Mouse (Mus musculus) regulatory T cell (primary cell): ENCODE measurements at regions not wholly inside any gene's neighbourhood (a gene's known extent, or its start where the extent isn't known, plus 50 kb on each side); places are given as distances from the start of the nearest gene placed in this dataset.

Experiments
- in situ Hi-C: fragments of 300-600 bp; cut with MboI, MseI; formaldehyde crosslinking; loops from one replicate; pipeline ENCODE4 v1.15.1; 2025; ENCODE audit warnings: high pct_unique_total_duplicates

DNA sequence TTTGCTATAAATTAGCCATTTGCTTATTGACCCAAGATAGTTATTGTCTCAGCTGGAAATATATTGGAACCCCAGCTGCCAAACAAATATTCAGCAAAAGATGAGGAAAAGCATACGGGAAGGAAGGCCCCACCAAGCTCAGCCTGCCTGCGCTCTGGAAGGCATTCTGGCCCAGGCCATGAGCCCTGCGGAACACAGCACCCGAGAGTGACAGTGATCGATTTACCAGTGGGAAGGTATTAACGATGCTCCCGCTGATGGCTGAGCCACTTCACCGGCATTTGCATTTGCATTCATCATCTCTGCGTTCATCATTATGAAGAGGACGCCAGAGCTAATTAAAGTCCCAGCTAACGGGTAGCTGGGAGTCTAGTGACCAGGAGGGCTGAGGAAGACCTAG is 174.8 kb downstream of the Irx2 start:
- in situ Hi-C loops = no loop called here

DNA sequence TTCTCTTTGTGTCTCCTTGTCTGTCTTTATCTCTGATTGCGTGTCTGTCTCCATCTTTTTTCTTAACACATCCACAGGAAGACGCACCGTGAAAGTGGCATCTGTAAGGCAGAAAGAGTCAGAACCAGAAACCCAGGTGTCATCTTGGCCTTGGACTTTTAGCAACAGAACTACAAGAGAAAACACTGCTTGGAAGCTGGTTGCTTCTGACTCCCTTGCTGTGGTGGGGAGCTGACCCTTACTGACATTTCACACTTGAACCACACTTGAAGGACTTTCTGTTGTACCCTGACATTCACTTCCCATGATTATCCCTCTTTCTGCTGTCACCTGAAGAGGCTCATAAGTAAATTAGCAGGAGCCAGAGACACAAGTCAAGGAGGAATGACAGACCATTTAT is 180.6 kb downstream of the Irx2 start:
- in situ Hi-C loops = no loop called here

DNA sequence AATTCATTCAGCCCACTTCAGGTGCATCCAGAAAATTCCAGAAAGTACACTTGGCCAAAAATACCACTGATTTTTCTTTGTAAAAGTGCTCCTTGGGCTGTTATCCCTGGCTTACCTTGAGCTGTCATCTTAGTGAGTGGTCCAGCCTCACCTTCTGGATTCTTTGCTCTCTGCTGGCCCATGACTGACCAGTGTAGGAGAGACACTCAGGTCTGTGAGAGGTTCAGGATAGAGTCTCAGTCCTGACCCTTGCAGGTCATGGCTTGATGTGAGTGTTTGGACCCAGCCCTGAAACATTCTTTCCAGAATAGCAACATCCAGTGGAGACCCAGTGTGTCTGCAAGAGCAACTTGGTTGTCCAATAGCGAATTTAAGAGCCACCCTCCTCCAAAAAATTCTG is 182.0 kb downstream of the Irx2 start:
- in situ Hi-C loops = no loop called here

DNA sequence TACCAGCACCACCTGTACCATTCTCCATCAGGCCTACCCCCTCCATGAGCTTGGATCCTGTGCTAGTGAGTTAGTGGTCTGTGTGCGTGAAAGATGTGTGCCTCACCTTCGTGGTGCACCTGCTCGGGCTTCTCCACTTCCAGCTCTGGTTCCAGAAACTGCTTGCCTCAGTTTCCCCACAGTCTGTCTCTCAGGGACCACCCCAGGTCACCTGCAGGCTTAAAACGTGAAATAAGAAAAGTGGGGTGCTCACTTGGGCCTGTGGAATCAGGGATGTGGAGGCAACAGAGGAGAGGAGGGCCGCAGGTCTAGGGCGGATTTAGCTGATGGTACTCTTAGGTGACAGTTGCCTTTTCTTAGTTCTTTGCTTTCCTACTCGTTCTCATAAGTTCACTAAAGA is 186.0 kb downstream of the Irx2 start:
- in situ Hi-C loops = loop anchor here (5.0 kb wide), 1 partner anchor 1917 kb away; no protein-coding TSS in a partner anchor

DNA sequence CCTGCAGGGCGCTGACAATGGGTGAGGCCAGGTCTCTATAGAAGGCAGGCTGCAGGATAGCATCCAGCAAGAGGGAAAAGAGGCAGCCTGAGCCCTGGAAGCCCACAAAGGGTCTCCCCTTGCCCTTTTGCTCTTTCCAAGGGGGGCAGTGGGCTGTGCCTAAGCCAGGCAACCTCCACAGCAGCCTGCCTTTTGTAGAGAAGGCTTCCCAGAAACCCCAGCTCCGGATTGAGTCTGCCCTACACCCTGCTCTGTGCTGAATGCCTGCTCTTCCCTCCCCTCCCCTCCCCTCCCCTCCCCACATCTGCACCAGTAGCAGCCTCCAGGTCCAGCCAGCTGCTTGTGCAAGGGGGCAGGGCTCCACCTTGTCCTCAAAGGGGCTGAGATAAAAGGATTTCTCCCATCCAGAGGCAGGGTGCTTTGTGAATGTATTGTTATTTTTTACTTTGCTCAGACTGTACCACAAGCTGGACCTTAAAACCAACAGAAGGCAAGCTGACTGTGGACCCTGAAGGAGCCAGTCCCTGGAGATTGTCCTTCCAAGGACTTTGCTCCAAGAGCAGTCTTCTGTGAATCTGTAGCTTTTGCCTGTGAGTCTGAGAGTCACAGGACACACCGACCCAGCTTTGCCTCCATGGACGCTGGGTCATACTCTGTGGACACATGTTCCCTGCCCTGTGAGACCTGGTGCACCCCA is 186.8 kb downstream of the Irx2 start:
- in situ Hi-C loops = loop anchor here (5.0 kb wide), 1 partner anchor 1918 kb away; no protein-coding TSS in a partner anchor

DNA sequence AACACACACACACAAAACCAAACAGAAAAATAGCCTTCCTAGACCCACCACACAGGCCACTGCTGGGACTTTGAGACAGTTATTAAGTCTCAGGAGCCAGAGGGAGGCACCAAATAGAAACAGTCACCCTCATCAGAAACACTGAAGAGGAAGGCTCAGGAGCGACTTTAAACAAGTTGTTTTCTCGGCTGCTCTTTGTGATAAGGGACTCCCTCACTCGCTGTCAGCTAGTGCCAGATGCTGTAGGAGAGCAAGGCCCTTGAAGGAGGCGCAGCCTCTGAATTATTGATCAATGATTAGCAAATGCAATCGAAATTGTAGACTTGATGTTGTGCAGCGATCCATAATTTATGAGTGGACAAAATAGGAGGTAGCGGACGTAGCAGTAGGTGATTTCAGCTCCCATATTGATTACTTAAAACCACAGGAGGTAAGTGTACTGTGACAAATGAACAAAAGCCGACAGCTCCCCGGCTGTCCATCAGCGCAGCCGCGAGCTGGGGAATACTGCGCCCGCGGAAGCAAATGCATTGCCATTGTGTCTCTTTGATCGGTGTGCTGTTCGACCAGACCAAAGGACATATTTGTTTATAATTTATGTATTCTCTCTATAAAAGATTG is 187.4 kb downstream of the Irx2 start:
- in situ Hi-C loops = loop anchor here (5.0 kb wide), 1 partner anchor 1919 kb away; no protein-coding TSS in a partner anchor

DNA sequence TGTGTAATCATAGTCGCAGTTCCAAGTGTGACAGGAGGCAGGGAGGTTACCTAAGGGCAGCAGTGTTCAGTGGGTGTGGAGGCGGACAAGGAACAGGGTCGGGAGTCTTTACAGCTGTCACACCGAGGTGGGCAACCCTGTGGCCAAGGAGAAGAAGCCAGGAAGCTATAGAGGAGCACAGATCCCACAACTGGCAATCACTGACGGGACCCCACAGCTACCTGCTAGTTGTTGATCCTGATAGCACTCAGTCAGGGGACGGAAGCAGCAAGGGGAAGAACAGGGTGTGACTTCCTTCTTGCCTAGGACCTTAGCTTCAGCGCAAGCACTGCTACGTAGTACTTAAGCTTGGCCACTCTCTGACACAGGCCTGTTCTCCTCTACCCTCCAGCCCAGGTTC is 188.2 kb downstream of the Irx2 start:
- in situ Hi-C loops = loop anchor here (5.0 kb wide), 1 partner anchor 1920 kb away; no protein-coding TSS in a partner anchor

DNA sequence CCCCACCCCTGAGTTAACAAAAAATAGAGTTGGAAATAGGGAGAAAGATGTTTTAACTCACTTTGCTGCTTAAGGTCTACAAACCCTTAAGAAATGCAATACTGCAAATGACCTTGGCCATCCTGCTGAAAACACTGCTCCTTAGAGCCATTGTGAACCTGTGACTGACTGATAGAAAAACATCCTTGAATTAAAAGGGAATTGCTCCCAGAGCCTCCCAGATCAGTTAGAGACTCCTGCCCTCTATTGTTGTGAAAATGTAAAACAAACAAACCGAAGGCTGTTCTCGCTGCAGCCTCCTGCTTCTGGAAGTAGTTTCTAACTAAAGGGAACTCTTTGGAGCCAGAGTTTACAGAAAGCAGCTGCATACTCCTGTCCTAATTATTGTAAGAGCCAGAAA is 188.9 kb downstream of the Irx2 start:
- in situ Hi-C loops = loop anchor here (5.0 kb wide), 1 partner anchor 1920 kb away; no protein-coding TSS in a partner anchor

DNA sequence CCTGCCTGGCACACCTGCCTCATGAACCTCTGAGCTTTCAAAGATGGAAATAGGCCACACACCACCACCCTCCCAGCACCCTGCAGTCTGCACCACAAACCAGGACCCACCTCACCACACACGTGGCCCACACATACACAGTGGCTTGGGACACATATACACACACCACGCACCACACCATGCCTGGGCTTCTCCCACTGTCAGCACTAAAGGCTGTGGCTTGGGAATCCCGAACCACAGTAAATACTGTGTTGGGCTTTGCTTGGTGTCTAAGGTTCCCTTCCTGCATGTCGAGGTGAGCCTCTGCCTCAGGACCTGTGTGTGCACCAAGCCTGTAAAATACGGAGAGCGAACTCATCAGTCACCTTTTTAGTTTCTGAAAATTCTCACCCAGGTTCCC is 189.3 kb downstream of the Irx2 start:
- in situ Hi-C loops = loop anchor here (5.0 kb wide), 1 partner anchor 1921 kb away; no protein-coding TSS in a partner anchor

DNA sequence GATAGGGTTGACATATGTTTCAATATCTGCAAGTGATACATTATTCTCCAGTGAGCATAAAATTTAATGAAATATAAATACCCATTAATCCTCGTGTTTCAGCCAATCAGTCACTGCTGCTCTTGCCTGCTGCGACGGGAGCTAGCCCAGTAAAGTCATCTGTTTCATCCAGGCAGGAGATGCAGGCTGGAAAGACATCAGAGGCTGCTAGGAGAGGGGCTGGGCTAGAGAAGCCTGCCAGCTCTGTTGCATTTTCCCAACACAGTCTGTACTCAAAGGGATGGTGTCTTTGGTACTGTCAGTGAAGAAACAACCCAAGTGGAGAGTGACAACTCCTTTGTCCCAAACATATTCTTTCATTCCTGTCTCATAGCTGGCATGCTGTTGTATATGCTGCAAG is 198.0 kb downstream of the Irx2 start:
- in situ Hi-C loops = no loop called here

DNA sequence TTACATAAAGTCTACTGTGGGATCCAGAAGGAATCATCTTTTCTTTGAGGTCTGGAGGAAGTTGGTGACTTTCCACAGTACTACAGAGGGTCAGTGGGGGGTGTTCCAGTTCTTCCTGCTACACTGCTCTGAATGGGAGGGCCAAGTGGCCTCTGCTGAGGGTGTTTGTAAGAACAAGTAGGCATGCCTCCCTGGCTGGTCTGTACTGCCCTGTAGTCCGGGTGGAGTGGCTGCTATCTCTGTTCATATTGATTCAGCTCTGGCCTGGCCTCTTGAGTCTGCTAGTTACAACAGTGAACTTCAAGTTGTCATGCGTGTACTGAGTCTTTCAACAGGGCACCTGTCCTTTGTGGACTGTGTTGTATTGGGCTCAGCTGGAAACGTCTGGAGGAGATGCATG is 200.7 kb downstream of the Irx2 start:
- in situ Hi-C loops = no loop called here

DNA sequence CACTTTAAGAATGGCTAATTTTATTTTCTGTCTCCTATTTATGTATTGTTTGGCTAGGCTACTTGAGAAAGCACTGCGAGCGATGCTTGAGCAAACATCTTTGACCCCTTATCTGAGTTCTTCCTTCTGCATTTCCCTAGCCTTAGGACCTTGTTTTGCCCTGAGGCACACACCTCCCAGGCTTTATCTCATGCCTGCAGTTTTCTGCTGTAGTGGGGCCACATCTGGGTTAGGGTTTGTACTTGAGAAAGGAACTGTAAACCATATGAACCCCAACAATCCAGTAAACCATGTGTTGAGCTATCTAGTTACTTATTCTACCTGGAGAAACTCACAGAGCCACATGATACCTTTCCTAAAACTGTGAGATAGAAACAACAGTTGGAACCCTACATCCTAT is 204.7 kb downstream of the Irx2 start:
- in situ Hi-C loops = no loop called here

DNA sequence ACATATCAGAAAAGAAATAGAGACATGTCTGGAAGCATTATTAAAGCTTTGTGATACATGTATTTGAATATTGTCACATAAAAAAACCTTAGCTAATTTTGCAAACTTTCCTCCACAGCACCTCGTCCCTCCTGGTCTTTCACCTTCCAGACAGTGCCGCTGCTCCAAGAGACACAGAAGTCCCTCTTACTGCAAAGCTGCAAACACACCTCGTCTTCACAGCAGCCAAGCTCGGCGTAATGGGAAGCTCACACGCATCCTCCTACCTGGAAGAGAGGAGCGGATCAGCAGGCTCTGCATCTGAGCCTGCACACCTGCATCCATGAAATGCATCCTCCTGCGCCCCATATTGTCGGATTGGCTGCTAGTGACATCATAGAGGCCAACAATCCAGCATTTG is 208.4 kb downstream of the Irx2 start:
- in situ Hi-C loops = no loop called here

DNA sequence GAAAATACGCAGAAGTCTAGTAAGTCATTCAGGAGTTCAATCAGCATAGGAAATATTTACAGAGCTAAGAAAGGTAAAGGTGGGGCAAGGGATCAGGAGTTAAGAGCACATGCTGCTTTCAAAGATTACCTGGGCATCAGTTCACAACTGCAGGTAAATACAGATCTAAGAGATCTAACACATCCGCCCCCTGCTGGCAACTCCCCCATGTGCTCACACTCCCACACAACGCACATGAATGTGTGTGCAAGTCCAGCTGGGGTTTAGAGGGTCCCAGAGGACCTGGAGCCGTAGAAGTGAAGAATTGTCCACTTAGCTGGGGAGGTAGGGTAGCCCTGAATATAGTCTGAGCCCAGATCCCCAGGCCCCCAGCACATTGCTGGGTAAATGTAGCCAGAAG is 219.5 kb downstream of the Irx2 start:
- in situ Hi-C loops = no loop called here

DNA sequence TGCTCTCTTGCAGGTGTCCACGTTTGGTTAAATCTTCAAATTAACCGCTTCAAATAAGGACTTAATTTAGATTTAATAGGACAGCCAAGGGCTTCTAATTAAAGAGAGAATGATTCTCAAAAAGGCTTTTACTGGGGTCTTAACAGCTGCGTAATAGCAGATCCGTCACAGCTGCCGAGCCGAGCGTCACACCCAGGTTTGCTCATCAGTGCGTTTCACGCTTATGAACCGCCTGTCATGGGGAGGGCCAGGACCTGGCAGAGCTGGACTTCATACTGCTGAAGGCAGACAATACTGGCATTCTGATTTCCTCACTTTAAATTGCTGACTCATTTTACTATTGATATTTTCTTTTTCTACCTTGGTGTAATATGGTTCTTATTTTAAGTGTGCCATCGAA is 221.2 kb downstream of the Irx2 start:
- in situ Hi-C loops = no loop called here

DNA sequence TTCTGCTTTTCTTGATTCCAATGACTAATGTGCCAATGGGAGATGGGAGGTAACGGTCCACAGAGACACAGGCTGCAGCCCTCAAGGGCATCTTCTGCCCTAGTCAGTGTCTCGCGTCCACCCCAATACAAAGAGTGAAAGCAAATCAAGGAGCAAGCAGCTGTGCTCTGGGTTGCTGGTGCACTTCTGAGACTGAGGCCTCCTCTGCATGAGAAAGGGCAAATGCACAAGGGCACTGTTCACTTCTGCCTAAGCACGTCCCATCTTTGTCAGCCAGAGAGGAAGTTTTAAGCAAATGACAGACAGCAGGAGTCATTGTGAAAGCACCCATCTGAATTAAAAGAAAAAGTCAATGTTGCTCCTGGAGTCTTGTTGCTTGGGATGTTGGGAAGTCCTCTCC is 224.3 kb downstream of the Irx2 start:
- in situ Hi-C loops = no loop called here

DNA sequence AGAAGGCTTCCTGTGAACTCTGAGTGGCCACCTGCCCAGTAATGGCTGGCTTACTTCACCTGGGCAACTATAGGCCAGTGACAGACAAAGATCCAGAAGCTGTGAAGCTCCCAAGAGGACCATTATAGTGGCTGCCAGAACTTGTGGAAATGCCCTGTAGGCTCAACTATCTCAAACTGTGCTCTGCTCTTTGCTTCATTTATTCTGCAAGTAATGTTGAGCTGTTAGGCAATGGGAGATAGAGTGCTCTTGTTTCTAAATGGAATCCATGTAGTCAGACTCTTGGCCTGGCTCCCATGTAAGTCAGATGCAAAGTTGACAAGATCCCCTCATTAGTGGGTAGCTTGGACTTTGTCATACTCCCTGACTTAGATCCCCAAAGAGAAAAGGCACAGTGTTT is 247.3 kb downstream of the Irx2 start:
- in situ Hi-C loops = no loop called here

DNA sequence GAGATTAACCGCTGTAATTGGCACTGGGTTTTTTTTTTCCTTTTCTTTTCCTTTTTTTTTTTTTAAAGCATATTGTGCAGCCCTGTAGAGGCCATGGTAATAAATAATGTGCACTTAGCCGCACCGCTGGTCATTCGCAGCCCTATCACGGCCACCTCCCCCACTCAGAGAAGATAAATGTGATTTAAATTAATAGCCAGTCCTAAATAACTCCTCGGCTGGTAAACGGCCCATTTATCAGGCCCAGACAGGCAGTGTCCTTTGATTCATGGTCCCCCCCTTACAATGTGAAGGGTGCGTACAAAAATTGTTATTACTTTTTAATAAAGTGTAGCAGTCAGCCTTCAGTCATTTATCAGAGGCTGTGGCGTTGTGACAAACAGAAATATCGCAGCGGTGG is 266.4 kb downstream of the Irx2 start:
- in situ Hi-C loops = no loop called here

DNA sequence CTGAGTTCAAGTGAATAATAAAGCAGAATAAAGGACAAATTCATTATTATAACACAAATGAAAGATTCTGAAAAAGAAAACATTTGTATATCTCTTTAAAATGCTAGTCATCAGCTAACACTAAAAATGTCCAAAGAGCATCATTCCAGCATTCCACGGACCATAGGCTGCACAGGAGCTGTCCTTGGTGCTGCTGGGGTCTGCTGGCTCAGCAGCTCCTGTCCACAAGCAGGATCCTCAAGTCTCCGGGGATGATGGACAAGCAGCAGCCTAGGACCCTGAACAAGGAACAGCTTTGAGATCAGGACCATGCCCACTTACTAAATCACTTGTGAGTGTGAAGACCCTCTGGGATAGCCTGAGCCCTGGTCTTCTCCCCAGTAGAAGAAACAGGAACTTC is 274.0 kb downstream of the Irx2 start:
- in situ Hi-C loops = no loop called here

DNA sequence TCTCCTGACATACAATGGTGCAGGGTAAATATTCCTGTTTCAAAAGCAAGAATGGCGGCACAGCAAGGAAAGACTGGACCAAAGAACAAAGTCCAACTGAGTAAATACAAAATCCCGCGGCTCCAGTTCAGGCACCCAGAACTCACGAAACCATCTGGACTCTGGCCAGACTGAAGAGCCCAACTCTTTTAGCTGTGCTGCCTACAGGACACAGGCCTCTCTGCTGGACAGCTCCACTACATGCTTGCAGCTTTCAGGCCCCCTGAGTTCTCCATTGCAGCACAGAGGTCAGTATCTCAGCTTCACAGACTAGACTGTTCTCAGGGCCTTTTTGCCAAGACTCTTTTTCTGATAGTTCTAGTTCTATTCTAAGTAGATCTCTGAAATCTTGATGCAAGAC is 290.3 kb downstream of the Irx2 start:
- in situ Hi-C loops = no loop called here

DNA sequence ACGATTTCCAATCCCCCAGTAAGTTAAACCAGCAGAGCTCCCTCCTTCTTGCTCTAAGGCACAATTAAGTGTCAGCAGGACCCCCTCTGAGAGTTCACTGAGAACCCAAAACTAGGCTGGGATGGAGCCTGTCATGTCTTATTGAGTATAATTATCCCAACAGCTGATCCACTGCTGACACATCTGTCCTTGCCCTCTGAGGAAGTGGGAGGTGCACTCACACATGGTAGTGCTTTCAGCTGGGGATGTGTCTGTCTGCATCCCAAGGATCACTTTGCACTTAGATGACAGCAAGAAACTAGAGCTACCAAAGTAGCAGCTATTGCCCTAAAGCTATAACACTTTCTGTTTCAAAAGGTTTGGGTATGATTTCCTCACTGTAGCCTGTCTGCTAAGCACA is 291.7 kb downstream of the Irx2 start:
- in situ Hi-C loops = loop anchor here (5.0 kb wide), 1 partner anchor 953 kb away; no protein-coding TSS in a partner anchor

DNA sequence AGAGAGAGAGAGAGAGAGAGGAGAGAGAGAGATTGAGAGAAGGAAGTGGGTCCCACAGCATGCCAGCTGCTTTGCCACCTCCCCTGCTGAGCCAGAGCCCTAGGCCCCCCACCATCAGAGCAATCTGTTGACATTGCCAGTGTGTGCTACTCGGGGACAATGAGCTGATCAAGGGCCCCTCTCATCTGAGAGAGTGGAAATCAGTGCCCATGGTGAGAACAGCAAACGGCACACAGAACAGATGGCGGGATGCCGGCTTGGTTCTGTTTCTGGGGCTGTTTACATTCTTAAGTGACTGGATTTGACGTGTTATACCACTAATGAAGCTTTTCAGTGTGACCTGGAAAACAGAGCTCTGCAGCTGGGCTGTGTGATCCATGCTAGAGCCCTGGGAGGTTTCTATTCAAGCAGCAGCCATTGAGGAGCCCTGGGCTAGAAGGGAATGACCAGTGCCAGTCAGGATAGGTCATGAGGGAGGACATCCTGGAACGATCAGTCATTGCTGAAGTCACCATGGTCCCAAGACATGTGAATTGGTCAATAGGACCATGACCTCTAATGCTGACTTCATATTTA is 296.0 kb downstream of the Irx2 start:
- in situ Hi-C loops = loop anchor here (5.0 kb wide), 1 partner anchor 957 kb away; no protein-coding TSS in a partner anchor

DNA sequence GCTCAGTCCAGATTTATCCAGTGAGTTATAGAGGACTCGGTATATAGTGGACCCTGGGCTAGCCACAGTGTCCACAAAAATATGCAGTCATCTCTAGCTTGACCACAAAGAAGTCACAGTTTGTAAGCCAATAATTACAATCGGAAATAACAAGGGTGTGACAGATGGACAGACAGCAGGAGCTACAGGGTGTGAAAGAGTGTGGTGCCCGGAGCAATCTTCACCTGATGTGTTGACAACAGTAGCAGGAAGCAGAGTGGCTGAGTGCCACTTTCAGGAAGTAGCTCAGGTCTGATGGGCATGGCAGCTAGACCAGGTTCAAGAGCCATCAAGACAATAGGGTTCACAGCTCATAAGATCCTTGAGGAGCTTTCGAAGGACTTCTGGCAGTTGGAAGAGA is 308.6 kb downstream of the Irx2 start:
- in situ Hi-C loops = no loop called here
